Mouse (Mus musculus): Measurements from ENCODE around the gene Tox2.
A peak's percentile ranks its signal among the peaks of the same experiment; 100 is the strongest.

Tox2 gene

GRCm38 (mm10) chr2:163318777-163319176 lies 115.9 kb downstream of the Tox2 start:
- DNase-seq (ENCODE audit: low spot score): no peak

DNA sequence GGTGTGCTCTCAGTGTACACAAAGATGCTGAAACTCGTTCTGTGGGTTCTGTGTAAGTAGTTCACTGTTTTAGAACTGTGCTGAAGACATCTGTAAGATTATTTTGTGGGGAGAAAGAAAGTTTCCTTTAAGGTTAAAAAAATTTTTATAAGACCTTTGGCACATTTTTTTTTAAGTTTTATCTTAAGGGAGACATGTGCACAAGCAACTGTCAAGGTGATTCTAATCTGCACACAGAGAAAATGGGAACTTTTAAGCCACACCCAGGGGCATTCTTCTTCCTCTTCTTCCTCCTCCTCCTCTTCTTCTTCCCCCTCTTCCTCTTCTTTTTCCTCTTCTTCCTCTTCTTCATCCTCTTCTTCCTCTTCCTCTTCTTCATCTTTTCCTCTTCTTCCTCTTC lies 120.2 kb downstream of the Tox2 start:
- DNase-seq (ENCODE audit: low spot score): no peak

DNA sequence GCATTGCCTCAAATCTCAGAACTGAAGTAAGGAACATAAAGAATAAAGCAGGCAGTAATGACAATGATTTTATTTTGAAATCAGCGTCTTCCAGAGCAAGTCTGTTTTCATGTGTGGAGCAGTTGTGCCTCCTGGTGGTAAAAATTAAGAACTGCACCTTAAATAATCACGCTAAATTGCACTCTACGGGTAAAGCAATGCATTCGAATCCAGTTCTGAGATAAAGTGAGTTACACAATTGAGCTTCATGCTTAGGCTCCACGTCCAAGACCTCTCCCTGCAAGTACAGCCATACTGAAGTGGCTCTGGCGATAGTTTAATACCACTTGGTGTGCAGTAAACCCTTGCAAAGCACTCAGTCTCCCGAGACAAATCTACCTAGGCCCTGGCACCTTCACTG lies 127.8 kb downstream of the Tox2 start:
- peak; percentile 81 for DNase-seq (ENCODE audit: low spot score)

DNA sequence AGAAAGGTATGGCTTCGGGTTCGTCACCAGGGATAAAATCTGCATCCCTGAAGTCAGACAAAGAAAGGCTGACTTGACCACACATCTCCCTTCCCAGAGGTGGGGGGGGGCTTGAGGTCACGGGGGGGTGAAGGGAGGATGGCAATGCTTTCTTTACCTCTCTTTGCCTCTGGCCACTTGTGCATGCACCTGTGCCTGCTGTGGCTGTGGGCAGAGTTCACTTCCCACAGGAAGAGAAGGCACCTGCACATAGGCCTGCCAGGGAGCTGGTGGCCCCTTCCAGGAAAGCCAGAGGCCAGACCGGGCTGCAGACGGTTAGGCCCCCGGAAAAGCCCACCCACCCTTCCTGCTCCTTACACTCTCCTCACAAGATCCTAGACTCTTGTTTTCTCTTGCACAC lies 128.5 kb downstream of the Tox2 start:
- no peak for DNase-seq (ENCODE audit: low spot score)

DNA sequence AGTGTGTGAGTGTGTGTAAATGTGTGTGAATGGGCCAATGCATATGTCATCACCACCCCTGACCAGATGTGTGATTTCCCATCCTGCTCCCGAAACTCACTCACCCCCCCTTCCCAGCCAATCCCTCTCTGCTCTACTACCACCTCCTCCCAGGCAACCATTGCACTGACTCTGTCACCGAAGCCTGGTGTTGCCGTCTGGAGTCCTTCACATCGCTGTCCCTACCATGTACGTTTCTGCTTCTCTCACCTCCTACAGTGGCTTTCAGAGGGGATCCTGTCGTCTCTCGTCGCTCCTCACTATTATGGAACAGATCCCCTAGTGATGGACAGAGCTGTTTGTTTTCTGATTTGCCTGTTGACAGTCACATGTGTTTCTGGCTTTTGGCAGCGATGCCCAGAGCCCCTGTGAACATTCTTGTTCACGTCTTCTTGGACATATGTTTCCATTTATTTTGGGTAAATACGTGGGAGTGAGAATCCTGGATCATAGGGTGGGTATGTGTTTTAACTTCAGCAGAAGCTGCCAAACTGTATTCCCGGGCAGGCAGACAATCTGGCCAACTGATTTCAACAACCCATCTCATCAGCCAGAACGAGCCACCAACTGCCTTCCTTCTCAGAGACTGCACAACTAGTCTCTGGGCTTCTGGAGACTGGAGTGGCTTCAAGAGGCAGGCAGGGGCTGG lies 129.6 kb downstream of the Tox2 start:
- no peak for DNase-seq (ENCODE audit: low spot score)

DNA sequence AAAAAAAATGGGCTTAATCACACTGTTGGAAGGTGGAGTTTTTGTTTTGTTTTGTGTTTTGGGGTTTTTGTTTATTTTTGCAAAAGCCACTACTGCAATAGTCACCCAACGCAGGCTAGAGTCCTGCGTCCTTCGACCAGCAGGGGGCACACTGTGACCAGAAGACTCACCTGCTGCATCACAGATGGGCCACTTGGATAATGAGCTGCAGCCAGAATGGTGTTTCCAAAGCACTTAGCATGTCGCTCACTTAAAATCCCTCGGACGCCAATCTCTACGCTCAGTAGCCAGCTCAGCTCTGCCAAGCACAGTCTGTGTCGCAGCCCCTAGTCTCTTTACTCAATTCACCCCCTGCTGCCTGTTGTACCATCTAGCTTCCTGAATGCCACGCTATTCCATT lies 137.3 kb downstream of the Tox2 start:
- peak; percentile 86 for DNase-seq (ENCODE audit: low spot score)

DNA sequence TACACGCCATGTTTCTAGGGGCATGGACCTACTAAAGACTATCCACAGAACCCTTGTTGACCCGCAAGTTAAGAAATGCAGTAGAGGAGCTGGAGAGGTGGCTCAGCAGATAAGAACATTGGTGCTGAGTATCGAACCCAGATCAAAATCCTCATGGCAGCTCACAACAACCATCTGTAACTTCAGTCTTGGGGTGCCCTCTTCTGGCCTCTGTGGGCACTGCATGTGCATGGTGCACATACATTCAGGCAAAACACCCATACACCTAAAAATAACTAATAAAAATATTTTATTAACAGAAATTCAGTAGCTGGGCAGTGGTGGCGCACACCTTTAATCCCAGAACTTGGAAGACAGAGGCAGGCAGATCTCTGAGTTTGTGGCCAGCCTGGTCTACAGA lies 140.7 kb downstream of the Tox2 start:
- DNase-seq (ENCODE audit: low spot score): peak; percentile 66

DNA sequence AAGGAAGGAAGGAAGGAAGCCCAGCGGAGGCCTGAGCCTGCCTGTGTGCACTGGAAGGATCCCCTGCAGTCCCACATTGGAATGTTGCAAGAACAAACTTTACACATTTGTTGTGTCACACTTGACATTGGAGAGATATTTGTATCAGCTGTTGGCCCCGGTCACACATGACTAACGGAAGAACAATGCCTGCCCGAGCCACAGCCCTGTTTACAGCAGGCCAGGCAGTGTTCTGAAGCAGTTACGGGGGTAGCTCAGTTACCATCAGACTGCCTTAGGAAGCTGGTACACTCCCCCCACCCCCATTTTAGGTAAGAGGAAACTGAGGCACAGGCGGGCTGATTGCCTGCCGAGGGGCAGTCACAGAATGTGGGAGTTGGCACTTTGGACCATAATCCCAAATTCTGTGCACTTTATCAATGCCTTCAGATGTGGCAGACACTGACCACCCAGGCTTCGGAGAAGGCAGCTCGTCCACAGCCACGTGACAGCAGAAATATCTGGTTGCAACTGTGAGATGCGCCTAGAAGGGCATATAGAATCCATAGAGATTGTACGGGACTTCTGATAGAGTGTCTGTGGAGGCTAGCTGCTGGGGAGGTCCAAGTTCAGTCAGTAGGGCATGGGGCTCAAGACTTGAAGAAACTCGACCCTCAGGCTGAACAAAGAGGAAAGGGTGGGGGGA lies 142.2 kb downstream of the Tox2 start:
- no peak for DNase-seq (ENCODE audit: low spot score)

DNA sequence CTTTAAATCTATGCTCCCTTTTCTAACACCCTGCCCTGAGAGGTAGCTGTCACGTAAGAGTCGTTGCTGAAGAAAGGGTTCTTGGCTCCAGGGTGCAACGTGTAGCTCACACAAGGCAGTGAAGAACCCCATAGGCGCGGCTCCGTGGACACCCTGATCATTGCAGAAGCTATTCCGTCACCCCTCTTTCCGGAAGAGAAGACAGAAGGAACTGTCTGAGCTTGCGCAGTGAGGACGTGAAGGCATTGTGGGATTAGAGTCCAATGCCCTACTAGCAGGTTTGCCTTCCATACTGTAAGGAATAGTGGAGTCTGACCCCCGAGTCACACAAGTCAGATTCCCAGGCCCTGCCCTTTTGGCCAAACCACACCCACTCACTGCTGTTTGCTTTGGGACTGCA lies 143.6 kb downstream of the Tox2 start:
- no peak for DNase-seq (ENCODE audit: low spot score)

GRCm38 (mm10) chr2:163347517-163348184 lies 144.7 kb downstream of the Tox2 start:
- DNase-seq (ENCODE audit: low spot score): no peak

GRCm38 (mm10) chr2:163348677-163349076 lies 145.8 kb downstream of the Tox2 start:
- DNase-seq (ENCODE audit: low spot score): no peak

GRCm38 (mm10) chr2:163349411-163349810 lies 146.5 kb downstream of the Tox2 start:
- peak; percentile 33 for DNase-seq (ENCODE audit: low spot score)

DNA sequence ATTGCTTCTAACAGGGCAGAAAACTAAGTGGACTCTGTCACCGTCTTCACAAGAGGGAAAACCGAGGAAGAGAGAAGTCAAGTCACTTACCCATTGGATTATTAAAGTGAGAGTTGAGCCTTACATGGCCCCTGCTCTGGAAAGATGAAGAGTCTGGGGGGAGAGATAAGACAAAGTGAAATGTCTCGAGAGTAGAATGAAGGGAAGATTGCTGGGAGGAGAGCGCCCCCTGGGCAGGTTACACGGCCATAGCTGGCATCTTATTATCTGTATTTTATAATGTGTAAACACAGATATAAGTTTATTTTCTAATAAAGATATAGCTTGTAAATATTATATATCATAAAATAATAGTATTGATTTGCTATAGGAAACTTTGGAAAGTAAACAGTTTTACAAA lies 147.5 kb downstream of the Tox2 start:
- no peak for DNase-seq (ENCODE audit: low spot score)

DNA sequence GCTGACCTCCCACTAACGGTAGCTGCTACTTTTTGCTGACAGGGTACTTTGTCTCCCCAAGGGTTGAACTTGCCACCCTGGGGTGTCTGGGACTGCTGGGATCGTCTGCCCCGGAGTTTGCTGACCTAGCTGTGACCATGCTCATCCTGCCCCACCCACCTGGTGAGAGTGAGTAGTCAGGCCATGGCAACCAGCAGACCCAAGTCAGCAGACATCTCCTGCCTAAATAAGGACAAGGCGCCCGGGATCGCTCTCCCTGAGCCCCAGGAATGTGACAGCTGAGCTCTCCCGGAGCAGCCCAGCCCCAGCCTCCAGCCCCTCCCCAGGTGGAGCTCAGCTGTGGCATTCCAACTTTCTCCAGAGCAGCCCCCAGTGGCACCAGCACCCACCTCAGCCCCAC lies 150.8 kb downstream of the Tox2 start:
- no peak for DNase-seq (ENCODE audit: low spot score)

GRCm38 (mm10) chr2:163355666-163356065 lies 152.7 kb downstream of the Tox2 start:
- no peak for DNase-seq (ENCODE audit: low spot score)

GRCm38 (mm10) chr2:163356113-163356840 lies 153.4 kb downstream of the Tox2 start:
- no peak for DNase-seq (ENCODE audit: low spot score)

DNA sequence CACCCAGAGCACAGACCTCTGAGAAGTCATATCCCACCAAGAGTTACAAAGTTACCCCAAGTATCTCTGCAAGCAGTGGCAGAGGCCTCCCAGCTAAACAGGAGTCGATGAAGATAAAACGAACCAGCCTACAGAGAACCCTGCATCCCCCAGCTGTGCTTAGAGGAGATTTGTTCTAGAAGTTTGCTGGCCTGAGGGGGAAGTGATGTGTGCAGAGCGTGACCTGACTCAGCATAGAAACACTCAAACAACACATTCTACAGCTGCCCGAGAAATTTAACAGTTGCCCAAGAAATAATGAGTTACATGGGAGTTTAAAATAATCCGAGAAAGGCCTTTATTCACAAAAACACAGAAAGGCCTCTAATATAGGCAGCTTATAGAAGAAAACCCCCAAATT lies 155.7 kb downstream of the Tox2 start:
- no peak for DNase-seq (ENCODE audit: low spot score)

DNA sequence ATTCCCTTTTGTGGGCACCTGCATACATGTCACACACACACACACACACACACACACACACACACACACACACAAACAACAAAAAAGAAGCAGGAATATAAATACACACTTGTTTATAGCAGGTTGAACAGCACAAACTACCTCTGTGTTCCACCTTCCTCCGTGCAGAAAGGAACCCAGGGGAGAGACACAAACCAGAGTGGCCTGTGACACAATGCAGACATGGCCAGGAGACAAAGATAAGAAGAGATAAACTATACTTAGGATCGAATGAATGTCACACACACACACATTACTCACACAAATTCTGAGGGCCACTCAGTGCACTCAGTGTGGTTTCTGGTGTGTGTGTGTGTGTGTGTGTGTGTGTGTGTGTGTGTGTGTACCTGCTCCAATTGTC lies 156.3 kb downstream of the Tox2 start:
- no peak for DNase-seq (ENCODE audit: low spot score)

- no peak for DNase-seq (ENCODE audit: low spot score)
These were observed 158.1 kb downstream of the Tox2 start for GRCm38 (mm10) chr2:163360858-163361623.

DNA sequence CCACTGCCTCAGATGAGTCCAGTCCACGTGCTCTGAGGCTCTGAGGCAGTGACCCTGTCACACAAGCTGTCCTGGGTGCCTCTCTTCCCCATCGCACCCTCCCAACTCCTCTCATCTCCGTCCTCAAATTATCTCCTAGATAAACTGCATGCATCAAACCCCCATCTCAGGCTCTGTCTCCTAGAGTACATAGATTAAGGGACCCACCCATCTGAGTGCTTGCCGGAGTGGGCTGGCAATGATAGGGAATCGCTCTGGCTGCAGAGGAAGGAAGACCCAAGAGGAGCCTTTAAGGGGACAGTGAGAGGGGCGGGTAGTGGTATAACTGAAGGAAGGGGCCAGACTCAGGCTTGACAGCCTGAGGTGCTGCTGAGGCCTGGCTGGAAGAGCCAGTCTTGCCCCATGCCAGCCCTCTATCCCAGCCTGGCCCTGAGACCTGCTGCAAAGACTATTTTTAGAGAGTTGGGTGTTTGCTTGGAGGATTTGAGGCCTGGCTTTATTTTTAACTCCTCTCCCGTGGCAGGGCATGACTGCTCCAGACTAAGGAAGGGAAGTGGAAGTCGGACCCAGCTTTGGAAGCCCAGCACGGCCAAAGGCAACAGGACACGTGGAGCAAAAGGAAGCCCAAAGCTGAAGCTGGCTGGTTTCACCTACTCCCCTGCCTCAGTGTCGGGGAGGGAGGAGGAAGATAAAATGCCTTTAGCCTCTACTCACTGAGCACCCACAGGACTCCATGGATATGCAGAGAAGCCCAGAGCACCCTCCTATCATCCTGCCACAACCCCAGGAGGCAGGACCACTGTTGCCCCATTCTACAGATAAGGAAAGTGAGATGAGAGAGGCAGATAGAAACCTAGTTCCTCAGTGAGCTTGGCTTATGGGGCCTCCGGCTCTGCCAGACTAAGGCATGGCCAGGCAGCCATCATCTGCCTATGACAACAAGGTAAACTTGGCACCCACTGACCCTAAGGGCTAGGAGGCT lies 160.3 kb downstream of the Tox2 start:
- DNase-seq (ENCODE audit: low spot score): no peak
